Mouse (Mus musculus) brown adipose tissue, adult 24 weeks (tissue): ENCODE results near the gene Lck. TPM values are rescaled to one million over a fixed set of nuclear protein-coding genes. Genes with fewer than 3 reads are reported as not detected.
"Not testable (repeated sequence)": the region's sequence is repeated elsewhere in the genome, so short reads cannot be mapped to it uniquely, and the experiment has no call there.

Experiments
- H3K27ac ChIP-seq: fragments of 200-500 bp; replicated peaks from 2 replicates; pipeline ENCODE4 v1.5.1; 2012; ENCODE audit warnings: low read depth, mild to moderate bottlenecking, low read length
- H3K4me1 ChIP-seq: fragments of 200-500 bp; 2 replicates; pipeline ENCODE4 v1.6.1; 2012; ENCODE audit warnings: low read length, mixed read lengths; ENCODE audit not compliant: control insufficient read depth, insufficient read depth, insufficient read length
- H3K4me3 ChIP-seq: fragments of 200-500 bp; 2 replicates; pipeline ENCODE4 v1.5.1; 2012; ENCODE audit warnings: low read depth, mild to moderate bottlenecking, low read length, moderate library complexity; ENCODE audit not compliant: insufficient read depth
- polyA plus RNA-seq: library from polyadenylated mRNA; stranded (reverse); fragments of >200 nt; gene quantifications from 2 replicates; pipeline ENCODE4 v1.2.4, GENCODE M21; 2012; ENCODE audit not compliant: missing spikeins, insufficient read depth, insufficient read length

Lck gene
- polyA plus RNA-seq, 1 experiment, result not detected

DNA sequence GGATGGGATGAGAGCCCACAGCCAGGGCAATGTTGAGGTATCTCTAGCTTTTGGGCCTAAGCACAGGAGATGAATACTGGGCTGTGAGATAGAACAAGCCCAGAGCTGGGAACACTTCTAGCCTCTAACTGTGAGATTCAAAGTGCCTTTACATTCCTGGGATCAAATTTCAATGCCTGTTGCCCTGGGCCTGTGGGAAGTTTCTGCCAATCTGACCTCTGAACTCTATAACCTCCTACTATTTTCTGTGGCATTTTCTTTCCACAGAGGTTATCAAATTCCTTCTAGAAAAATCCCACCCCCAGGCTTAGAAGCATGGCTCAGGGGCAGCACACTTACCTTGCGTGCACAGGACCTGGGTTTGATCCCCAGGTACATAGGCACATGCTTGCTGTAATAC lies 23.1 kb downstream of the Lck start:
- Histone ChIP-seq H3K27ac (no peak overlapping the region), H3K4me3 (no peak overlapping the region), H3K4me1 (no peaks in the 10 kb centered on the region)

DNA sequence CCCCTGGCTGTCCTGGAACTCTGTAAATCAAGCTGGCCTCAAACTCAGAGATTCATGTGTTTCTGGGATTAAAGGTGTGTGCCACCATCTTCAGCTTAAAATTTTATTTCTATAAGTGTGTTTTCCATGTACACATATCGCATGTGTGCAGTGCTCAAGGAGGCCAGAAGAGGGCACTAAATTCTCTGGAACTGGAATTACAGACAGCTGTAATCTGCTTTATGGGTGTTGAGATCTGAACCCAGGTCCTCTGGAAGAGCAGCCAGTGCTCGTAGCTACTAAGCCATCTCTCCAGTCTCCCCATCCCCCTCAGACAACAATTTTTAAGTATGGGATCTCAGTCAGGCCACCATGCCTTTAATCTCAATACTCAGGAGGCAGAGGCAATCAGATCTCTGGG lies 24.1 kb downstream of the Lck start:
- Histone ChIP-seq H3K4me3 (no peak overlapping the region), H3K4me1 (no peaks in the 10 kb centered on the region), H3K27ac (no peak overlapping the region)

DNA sequence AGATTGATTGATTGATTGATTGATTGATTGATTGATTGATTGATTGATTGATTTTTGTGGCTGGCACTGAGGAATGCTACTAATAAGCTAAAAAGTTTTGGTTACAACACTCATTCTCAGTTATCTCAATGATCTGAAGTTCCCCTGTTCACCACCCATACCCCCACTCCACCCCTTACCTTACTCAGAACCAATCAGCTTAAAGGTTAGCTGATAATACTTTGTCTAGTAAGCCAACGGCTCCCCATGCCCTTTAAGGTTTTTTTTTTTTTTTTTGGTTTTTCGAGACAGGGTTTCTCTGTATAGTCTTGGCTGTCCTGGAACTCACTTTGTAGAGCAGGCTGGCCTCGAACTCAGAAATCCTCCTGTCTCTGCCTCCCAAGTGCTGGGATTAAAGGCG lies 25.8 kb downstream of the Lck start:
- H3K4me1 ChIP-seq, H3K27ac ChIP-seq, H3K4me3 ChIP-seq: not testable (repeated sequence)

DNA sequence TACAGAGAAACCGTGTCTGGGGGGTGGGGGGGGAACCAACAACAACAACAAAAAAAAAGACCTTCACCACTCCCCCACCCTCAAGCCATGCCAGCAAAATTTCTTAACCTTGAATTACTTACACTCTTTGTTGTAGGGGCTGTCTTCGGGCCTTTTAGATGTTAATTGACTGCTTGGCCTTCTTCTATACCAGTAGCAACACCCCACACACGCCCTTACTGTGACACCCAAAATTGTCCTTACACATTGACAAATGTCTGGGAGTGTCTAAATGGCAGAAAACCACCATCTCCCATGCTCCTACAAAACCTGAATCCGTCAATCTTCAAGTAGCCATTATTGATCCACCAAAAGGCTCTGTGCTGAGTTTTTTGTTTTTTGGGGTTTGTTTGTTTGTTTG lies 29.3 kb downstream of the Lck start:
- no peak overlapping the region for H3K27ac ChIP-seq
- H3K4me3 ChIP-seq, result no peak overlapping the region
- H3K4me1 ChIP-seq, result peaks cover 12% of the 10 kb centered on the region

DNA sequence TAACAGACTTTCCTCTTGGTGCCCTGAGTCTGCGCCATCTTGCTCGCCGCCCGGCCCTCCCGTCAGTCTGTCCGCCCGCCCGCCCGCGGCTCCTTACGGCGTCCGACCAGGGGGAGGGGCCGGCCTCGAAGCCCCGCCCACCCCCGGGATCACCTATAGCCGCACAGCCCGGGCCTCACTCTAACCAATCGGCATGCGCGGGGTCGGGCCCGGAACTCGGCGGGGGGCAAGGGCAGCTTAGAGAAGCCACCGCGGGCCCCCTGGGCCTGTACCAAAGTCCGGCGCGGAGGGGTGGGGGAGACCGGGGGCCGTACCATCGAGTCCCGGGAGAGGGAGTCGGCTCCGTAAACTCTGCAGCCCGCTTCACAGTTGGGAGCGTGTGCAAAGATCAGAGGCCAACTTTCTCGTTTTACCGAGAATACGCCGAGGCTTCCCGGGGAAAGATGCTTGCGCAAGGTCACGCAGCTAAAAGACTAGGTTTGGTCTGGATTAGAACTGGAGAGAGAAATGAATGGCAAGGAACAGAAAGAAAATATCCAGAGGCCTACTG lies 30.8 kb downstream of the Lck start, which contains the start of gene Hdac1:
TSS of gene Hdac1 (minus strand) at position 122 of the 550 bp plus-strand sequence.
- H3K4me3 ChIP-seq, result peak within 1 kb of the TSS; percentile 71
- H3K27ac ChIP-seq, result peak within 1 kb of the TSS; percentile 41
- peaks cover 12% of the 10 kb centered on the region for H3K4me1 ChIP-seq

DNA sequence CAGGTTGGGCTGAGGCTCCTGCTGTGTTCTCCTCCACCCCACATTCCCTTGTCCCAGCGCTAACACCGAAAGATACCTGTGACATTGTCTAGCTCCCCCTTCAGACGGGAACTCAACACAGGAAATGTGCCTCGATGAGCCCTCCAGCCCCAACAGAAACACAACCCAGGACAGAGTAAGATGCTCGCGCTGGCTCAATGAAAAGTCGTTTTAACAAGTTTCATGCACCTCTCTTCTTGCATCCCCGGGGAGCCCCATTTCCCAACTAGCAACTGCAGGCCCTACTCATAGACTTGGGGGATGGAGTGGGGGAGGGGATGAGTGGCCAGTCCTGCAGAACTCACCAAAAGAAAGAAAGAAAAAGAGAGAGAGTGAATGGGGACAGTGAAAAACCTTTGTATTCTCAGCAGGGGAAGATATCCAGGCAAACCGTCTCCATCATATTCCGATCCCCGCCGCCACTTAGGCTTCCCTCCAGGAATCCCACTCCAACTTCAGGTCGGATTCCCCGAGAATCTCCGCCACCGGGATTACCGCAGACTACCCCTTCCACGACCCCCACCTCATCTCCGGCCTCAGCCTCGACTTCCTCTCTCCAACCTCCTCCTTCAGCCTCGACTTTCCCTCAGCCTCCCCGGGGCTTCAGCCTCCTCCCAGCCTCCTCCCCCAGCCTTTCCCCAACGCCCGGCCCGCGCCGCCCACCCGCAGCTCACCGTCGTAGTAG lies 31.4 kb downstream of the Lck start:
- Histone ChIP-seq H3K4me1 (peaks cover 12% of the 10 kb centered on the region), H3K27ac (peak overlapping the region; percentile 29; the same call in 1 of the 2 replicates)

DNA sequence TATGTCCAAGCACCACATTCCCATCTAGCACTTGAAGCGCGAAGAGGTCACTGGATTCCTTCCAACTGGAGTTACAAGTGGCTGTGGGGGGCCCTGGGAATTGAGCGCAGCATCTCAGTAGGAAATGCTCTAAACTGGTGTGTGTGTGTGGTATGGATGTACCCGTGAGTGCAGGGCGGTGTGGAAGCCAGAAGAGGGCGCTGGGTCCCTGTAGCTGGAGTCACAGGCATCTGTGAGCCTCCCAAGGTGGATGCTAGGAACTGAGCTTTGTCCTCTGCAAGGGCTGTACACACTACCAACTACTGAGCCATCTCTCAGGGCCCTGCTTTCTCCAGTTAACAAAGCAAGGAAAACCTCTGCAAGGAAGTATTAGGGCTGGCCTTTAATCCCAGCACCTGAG lies 33.4 kb downstream of the Lck start:
- H3K4me3 ChIP-seq, result no peak overlapping the region
- H3K4me1 ChIP-seq, result peaks cover 12% of the 10 kb centered on the region
- no peak overlapping the region for H3K27ac ChIP-seq

More for the DNA sequence above, 31.4 kb downstream of the Lck start:
- peak overlapping the region; percentile 71 for H3K4me3 ChIP-seq

DNA sequence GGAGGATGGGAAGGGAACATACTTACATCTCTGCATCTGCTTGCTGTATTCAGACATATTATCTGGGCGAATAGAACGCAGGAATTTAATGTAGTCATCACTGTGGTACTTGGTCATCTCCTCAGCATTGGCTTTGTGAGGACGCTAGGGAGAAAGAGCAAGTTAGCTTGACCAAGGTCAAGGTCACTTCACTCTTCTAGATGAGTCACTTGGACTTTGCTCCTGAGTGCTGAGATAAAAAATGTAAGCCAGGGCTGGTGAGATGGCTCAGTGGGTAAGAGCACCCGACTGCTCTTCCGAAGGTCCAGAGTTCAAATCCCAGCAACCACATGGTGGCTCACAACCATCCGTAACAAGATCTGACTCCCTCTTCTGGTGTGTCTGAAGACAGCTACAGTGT lies 44.5 kb downstream of the Lck start:
- H3K4me3 ChIP-seq, H3K4me1 ChIP-seq, H3K27ac ChIP-seq: not testable (repeated sequence)

DNA sequence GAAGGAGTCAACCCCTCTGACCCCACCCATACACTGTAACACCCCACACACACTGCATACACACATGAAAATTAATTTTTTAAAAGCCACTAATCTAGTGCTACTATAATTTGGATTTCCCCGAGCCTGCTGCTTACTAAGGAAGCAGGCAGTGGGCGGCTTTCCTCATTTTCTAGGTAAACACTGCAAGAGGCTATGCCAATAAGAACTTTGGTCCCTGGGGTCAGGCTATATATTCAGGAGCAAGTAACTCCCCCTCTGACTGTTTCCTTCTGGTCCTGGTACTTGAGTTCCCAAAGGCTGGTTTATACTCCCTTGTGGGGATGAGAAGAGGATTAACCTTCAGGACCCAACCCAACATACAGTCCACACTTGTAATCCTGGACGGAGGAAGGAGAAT lies 47.6 kb downstream of the Lck start:
- Histone ChIP-seq H3K4me3 (no peak overlapping the region), H3K27ac (no peak overlapping the region), H3K4me1 (no peaks in the 10 kb centered on the region)

DNA sequence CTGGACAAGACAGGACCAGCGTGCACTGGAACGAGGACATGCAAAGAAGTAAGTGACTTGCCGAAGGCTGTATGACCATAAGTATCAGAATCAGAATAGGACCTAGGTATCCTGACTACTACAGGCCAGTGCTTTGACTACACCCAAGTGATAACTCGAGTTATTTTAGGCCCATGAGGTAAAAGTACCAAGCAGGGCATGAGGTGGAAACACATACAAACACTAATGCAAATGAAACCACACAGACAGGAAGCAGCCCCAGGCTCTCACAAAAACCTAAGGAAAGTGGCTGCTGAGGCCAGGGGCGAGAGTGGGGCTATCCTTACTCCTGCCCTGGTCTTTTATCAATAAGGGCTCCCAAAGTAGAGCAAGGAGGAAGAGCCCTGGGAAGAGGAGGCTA lies 48.1 kb downstream of the Lck start:
- Histone ChIP-seq H3K4me1 (no peaks in the 10 kb centered on the region), H3K4me3 (no peak overlapping the region), H3K27ac (no peak overlapping the region)

DNA sequence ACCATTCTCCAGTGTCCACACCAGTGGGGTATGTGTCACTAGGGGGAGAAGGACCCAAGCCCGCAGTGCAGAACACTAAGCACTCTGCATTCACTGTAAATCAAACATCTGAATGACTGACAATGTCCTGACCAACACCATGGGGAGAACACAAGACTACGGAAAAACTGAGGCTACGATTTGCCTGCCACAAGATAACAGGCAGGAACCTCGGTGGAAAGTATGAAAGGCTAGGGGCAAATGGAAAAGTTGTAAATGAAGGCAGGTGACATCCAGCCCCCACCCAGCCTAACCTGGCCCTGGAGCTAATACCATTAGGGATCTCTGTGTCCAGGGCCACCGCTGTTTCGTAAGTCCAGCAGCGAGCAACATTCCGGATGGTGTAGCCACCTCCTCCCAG lies 54.9 kb downstream of the Lck start:
- H3K27ac ChIP-seq, result no peak overlapping the region
- no peak overlapping the region for H3K4me3 ChIP-seq
- H3K4me1 ChIP-seq, result no peaks in the 10 kb centered on the region

DNA sequence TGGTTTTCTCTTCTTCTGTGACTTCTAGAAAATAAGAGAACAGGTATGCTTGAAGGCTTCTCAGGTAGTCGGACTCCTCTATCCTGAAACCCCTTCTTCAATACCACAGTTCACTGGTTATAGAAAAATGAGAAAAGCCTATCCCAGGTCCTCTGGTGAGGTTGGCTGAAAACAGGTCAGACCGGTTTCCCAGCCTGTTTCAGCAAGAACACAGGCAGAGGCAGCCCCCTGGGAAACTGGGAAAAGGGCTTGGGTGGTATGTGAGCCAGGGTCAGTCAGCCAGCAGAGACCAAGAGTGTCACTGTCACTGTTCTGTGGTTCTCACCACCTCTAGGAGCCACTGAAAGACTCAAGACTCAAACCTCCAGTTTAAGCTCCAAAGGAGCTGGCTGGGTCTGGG lies 56.5 kb downstream of the Lck start:
- H3K4me3 ChIP-seq, result no peak overlapping the region
- no peak overlapping the region for H3K27ac ChIP-seq
- H3K4me1 ChIP-seq, result no peaks in the 10 kb centered on the region

DNA sequence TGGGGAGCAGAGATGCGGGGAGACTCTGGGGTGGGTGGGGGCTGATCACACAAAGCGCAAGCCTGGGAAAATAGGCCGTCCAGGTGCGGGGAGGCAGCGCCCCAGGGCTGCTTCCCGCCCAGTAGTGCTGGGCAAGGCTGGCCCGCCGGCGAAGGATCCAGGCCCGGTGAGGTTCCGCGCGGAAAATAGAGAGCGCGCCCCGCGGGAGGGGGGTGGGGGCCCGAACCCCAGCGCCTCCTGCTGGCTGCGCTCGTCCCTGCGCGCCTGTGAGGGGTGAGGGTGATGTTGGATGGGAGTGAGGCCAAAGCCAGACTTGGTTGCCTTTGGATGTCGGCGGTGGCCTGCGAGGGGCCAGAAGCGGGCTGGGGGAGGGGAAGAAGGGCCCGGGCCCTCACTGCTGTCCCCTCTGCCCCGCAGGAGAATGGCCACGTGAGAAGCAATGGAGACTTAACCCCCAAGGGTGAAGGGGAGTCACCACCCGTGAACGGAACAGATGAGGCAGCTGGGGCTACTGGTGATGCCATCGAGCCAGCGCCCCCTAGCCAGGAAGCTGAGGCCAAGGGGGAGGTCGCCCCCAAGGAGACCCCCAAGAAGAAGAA lies 59.0 kb downstream of the Lck start:
- no peak overlapping the region for H3K27ac ChIP-seq
- peak overlapping the region; percentile 56 for H3K4me3 ChIP-seq
- no peaks in the 10 kb centered on the region for H3K4me1 ChIP-seq

DNA sequence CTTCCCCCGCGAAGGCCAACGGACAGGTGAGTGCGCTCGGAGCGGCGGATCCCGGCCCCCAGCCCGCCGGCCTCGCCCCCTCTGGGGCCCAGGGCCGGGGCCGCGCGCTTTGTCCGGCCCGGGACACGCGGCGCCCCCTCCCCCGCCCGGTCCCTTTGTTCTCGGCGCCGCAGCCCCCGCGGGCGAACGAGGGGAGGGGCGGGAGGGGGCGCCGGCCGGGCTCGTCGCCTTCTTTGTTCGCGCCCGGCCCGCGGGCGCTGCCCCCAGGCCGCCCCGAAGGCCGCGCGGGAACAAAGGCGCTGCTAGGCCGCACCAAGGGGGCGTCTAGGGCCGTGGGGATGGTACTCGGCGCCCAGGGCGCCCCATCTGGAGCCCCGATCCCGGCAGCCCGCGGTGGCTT lies 59.5 kb downstream of the Lck start:
- H3K4me1 ChIP-seq, result no peaks in the 10 kb centered on the region
- no peak overlapping the region for H3K27ac ChIP-seq
- peak overlapping the region; percentile 56 for H3K4me3 ChIP-seq

DNA sequence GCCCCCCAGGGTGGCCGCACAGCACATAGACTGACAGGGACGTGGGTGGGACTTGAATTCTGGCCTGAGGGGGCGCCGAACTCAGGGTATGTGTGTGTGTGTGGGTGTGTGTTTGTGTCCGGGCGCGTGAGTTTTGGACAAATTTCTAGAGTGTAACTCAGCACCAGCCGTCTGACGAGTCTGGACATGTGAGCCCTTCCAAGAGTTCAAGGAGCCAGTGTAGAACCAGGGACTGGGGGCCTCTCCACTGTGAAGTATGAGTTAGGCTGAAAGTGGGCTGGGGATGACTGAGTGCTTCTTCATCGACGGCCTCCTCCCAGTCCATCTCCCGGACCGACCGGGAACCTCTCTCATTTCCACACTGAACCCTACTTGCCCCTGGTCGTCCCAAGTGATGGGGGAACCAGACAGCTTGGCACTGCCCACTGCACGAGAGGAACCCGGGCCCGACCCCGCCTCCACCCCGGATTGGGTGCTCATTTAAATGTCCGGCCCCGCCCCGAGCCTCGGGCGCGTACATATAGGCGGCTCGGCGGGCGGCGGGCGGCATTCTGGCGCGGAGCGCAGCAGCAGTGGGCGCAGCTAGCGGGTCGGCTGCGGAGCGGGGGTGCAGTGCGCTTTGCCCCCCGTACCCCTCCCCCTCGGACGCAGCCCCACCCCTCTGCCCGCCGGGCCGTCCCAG lies 60.2 kb downstream of the Lck start, which contains the start of gene Marcksl1:
TSS of gene Marcksl1 (plus strand) at position 496 of the 682 bp plus-strand sequence.
- H3K27ac ChIP-seq, result no peak within 1 kb of the TSS
- H3K4me3 ChIP-seq, result peak within 1 kb of the TSS; percentile 56
- H3K4me1 ChIP-seq, result no peaks in the 10 kb centered on the region
